In genomic region chr9:60521806-60522264, GRCm38 (mm10) we compare ENCODE assay signal across 8 mouse cellular contexts. TPM values are rescaled to one million over a fixed set of nuclear protein-coding genes. Genes with fewer than 3 reads are reported as not detected.
DNase-seq lines count a peak whose midpoint lies in the region; ATAC-seq and TF ChIP-seq lines count a peak whose summit lies in the region.

TSS of gene Thsd4 (minus strand) at chr9:60522046.

- H3K4me1 ChIP-seq in brown adipose tissue, adult 24 weeks (ENCODE audit: control insufficient read depth, insufficient read depth, insufficient read length, low read length): no peaks in the 10 kb centered on the region
- H3K4me1 ChIP-seq in forebrain, embryonic 13.5 days: peaks cover 42% of the 10 kb centered on the region

- H3K4me3 ChIP-seq in brown adipose tissue, adult 24 weeks (ENCODE audit: insufficient read depth, low read depth, low read length): peak within 1 kb of the TSS; percentile 52
- H3K4me3 ChIP-seq in forebrain, embryonic 13.5 days: peak within 1 kb of the TSS; percentile 57

- H3K27me3 ChIP-seq in Patski: no peaks in the 10 kb centered on the region
- peaks cover 44% of the 10 kb centered on the region for H3K27me3 ChIP-seq in forebrain, embryonic 13.5 days

- no peaks in the 10 kb centered on the region for H3K36me3 ChIP-seq in forebrain, embryonic 13.5 days (ENCODE audit: poor library complexity, severe bottlenecking)

- POLR2A ChIA-PET in Patski (lab: Charles Lee): no interaction called here

- H3K9me3 ChIP-seq in forebrain, embryonic 13.5 days (replicated peaks): no peaks in the 10 kb centered on the region

- DNase-seq in Patski (ENCODE audit: low read depth, low spot score): no peak
- peak in 1 of 2 experiments; percentile 18 for DNase-seq in layer of hippocampus, postnatal 14 days (ENCODE audit: low spot score in 2 of 2)
- peak; percentile 64 for DNase-seq in lung, postnatal 36 days
- peak; percentile 15 to 20 for DNase-seq in right cerebral cortex, adult 2 months (ENCODE audit: low spot score in 2 of 2)

- in situ Hi-C loops in Patski (cut with MboI; ENCODE audit: low pct_unique_long_range_greater_than_20kb): no loop called here

- CTCF ChIA-PET in Patski (lab: Charles Lee): interaction anchor here (1.1 to 3.1 kb wide), 2 partner anchors 13 to 246 kb away, joined by 3 to 10 read pairs; no protein-coding TSS in a partner anchor

- peak within 1 kb of the TSS; percentile 85 for H3K4me2 ChIP-seq in forebrain, embryonic 13.5 days

- TF ChIP-seq CTCF in Patski (IDR thresholded peaks at IDR 0.05): peak; percentile 97

- peak; percentile 22 for ATAC-seq in Patski
- ATAC-seq in forebrain, embryonic 13.5 days: peak; percentile 65; the same call in 1 of the 2 replicates
- peak; percentile 46 to 54; a peak in 3 of 4 replicates for ATAC-seq in hematopoietic stem cell, adult 5-6 weeks (replicated peaks in 1 of 2; ENCODE audit: insufficient read depth in 1 of 2, low FRiP score in 2 of 2, low TSS enrichment in 1 of 2, low read depth in 1 of 2, poor library complexity in 2 of 2, severe bottlenecking in 2 of 2)
- no peak for ATAC-seq in inflammation-experienced regulatory T-cells, adult 6 months

- H3K27ac ChIP-seq in brown adipose tissue, adult 24 weeks (replicated peaks; ENCODE audit: low read depth, low read length): no peak within 1 kb of the TSS
- H3K27ac ChIP-seq in forebrain, embryonic 13.5 days: no peak within 1 kb of the TSS

- H3K9ac ChIP-seq in forebrain, embryonic 13.5 days: peak within 1 kb of the TSS; percentile 70

- under 1% methylated on average over 38 of the region's 51 CpGs for WGBS in forebrain, embryonic 13.5 days

RNA-seq across cellular contexts. Expression of gene Thsd4, which starts in this region (rescaled TPM):
- 1.8 TPM for polyA plus RNA-seq in Patski (2021)
- polyA plus RNA-seq in brown adipose tissue, adult 24 weeks (2012; ENCODE audit: insufficient read depth, insufficient read length, missing spikeins): 0.24 and 0.29 TPM in 2 replicates
- polyA plus RNA-seq in forebrain, embryonic 13.5 days (2015; fragmentation: Nextera tagmentation; extraction: Ambion mirVana): 5.2 and 6.0 TPM in 2 replicates
- total RNA-seq in hematopoietic stem cell, adult 5-6 weeks (2017): 1.0 and 2.1 TPM in 2 replicates
- total RNA-seq in layer of hippocampus, postnatal 14 days (2021): 10 to 100 TPM; 36.4 to 37.8 TPM
- polyA plus RNA-seq in inflammation-experienced regulatory T-cells, adult 6 months (2017; shearing (Covaris generic)): not detected

Comparison
In these comparisons a context has a peak if more than half of its experiments do, and no peak if none do; other contexts are left out.
1. RNA of gene Thsd4 (total RNA-seq): 36.4 to 37.8 TPM in layer of hippocampus, postnatal 14 days; 1.0 to 2.1 TPM in hematopoietic stem cell, adult 5-6 weeks; every median in the first group is over 10 times any median in the second.